Mouse (Mus musculus) Patski (cell line): ENCODE measurements at regions not wholly inside any gene's neighbourhood (a gene's known extent, or its start where the extent isn't known, plus 50 kb on each side); places are given as distances from the start of the nearest gene placed in this dataset.
A peak's percentile ranks its signal among the peaks of the same experiment; 100 is the strongest.
"Not testable (repeated sequence)": the region's sequence is repeated elsewhere in the genome, so short reads cannot be mapped to it uniquely, and the experiment has no call there.

ENCODE experiments used
- ATAC-seq: fragments of 100-300 bp; one replicate; pipeline ENCODE4 v1.8.0; 2021
- CTCF ChIA-PET: fragments of 350-600 bp; sonication (Branson Sonifier 250); formaldehyde crosslinking; loops from one replicate; lab custom pipeline; 2022; ENCODE audit warnings: inconsistent platforms; lab: Charles Lee
- POLR2A ChIA-PET: fragments of 350-600 bp; sonication (Branson Sonifier 250); formaldehyde crosslinking; loops from one replicate; lab custom pipeline; 2022; ENCODE audit warnings: antibody characterized with exemption, inconsistent platforms; lab: Charles Lee
- DNase-seq: peaks from one replicate; pipeline ENCODE4 v3.0.0-alpha.2; 2011; ENCODE audit warnings: low read depth, low spot score
- H3K27me3 ChIP-seq: fragments of 371-371 bp; one replicate; pipeline ENCODE4 v1.5.1; 2021
- CTCF ChIP-seq: fragments of 100-300 bp; IDR thresholded peaks from one replicate; pipeline ENCODE4 v1.5.1; 2021
- in situ Hi-C: fragments of 300-500 bp; cut with MboI; formaldehyde crosslinking; loops from 3 replicates; pipeline ENCODE4 v1.11.1; 2018; ENCODE audit warnings: low pct_unique_long_range_greater_than_20kb, mixed read lengths

DNA sequence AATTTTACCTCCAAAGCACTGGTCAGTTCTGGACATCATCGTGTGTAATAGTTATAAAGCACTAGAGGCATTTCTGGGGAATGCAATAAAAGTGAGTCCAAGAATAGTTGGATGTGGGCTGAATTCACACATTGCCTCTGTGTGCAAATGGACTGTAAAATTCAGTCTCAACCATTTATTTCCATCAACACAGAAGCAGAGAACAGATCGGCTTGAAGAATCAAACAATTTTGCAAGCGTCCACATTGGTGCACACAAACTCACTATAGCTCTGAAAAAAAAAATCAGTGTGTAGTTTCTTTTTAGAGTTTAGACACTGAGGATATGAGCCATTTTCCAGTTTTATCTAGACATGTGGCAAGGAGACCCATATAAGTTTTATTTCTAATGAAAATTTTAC lies 208.9 kb upstream of the Slc7a11 start:
- CTCF ChIA-PET = no interaction called here
- no peak for TF ChIP-seq CTCF

DNA sequence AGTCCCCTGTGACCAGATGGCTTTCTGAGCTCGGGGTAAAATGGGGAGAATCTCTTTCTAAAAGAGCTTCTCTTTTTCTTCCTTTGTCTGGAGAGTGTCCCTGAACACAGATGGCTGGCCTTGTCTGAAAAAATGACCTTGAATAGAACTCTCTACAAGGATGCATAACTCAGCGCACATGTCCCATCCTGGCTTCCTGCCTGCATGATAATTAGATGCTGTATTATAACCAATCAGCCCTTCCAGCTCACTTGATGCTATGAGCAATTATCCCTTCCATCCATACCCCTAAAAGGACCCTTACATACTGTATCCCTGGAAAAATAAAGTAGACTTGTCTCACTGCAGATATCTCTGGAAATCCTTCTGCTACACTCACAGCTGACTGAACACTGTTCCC lies 199.7 kb upstream of the Slc7a11 start:
- DNase-seq = no peak
- no peak for TF ChIP-seq CTCF
- ChIA-PET CTCF (interaction anchor here (1.1 kb wide), 1 partner anchor 14 kb away, joined by 3 read pairs; no protein-coding TSS in a partner anchor), POLR2A (no interaction called here)
- no peak for ATAC-seq
- peaks cover 2% of the 10 kb centered on the region for H3K27me3 ChIP-seq
- in situ Hi-C loops = no loop called here

More for the DNA sequence above, 208.9 kb upstream of the Slc7a11 start:
- POLR2A ChIA-PET = no interaction called here
- ATAC-seq (no peak), DNase-seq (no peak)
- in situ Hi-C loops = no loop called here
- H3K27me3 ChIP-seq = peaks cover 25% of the 10 kb centered on the region

DNA sequence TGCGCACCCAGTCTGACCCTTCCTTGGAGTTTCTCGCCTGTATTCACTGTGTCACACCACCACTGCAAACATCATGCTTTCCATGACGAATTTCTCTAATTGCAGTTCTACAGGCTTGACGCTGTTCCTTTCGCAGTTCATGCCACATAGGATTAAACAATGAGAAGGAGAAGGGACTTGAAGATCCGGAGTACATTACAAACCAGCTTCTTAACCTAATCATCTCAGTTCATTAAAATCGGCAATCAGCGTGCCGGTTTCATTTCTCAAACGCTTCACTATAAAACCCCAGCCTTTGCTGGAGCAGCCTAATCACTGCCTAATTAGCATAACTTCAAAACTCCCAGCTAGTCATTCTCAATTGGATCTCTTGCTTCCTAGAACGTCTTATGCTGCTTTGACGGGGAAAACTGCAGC lies 196.5 kb upstream of the Slc7a11 start:
- in situ Hi-C loops = no loop called here
- ChIA-PET POLR2A (no interaction called here), CTCF (no interaction called here)
- H3K27me3 ChIP-seq = no peaks in the 10 kb centered on the region
- no peak for DNase-seq
- ATAC-seq = no peak
- no peak for TF ChIP-seq CTCF

DNA sequence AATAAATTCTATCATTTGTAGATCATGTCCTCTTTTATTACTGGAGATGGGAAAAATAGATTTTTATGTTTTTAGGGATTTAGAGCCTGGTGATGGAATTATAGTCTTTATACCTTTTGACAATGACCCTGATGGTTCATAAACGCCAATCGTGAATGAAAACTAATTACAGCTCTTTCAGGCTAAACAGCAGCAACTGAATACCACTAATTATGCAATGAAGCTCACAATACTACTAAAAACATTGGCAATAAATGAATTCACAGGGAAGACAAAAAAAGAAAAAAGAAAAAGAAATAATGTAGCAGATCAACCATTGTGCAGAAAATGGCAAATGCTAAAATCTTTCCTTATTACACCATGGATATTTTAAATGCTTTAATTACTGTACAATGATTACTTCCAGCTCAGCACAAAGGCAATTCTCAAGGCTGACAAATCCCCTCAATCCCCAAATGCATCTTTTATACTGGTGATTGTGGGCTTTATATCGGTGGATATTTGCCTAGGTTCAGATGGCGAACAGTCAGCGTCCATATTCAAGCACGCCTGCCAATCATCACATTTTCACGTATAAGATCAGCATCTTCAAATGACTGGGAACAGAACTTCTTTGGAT lies 191.2 kb upstream of the Slc7a11 start:
- CTCF ChIA-PET = interaction anchor here (0.9 kb wide), 1 partner anchor 14 kb away, joined by 3 read pairs; no protein-coding TSS in a partner anchor
- no peak for ATAC-seq
- in situ Hi-C loops = no loop called here
- no peak for TF ChIP-seq CTCF
- DNase-seq = no peak
- POLR2A ChIA-PET = no interaction called here
- H3K27me3 ChIP-seq = peaks cover 12% of the 10 kb centered on the region

DNA sequence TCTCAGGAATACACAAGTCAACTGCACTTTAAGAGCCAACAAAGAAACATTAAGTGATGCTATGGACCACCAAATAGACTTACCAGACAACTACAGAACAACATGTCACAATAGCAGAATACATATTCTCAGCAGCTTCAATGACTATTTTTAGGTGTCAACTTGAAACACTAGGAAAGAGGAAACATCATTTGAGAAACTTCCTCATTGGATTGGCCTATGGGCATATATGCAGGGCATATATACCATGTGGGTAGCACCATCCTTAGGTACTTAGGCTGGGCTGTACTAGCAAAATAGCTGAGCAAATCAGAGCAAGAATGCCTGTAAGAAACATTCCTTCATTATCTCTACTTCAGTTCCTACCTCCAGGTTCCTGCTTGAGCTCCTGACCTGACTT lies 187.9 kb upstream of the Slc7a11 start:
- POLR2A ChIA-PET = no interaction called here
- DNase-seq = no peak
- TF ChIP-seq CTCF = no peak
- H3K27me3 ChIP-seq = peaks cover 23% of the 10 kb centered on the region
- CTCF ChIA-PET = interaction anchor here (2.5 kb wide), 1 partner anchor 16 kb away, joined by 6 read pairs; no protein-coding TSS in a partner anchor
- ATAC-seq = no peak
- in situ Hi-C loops = no loop called here

DNA sequence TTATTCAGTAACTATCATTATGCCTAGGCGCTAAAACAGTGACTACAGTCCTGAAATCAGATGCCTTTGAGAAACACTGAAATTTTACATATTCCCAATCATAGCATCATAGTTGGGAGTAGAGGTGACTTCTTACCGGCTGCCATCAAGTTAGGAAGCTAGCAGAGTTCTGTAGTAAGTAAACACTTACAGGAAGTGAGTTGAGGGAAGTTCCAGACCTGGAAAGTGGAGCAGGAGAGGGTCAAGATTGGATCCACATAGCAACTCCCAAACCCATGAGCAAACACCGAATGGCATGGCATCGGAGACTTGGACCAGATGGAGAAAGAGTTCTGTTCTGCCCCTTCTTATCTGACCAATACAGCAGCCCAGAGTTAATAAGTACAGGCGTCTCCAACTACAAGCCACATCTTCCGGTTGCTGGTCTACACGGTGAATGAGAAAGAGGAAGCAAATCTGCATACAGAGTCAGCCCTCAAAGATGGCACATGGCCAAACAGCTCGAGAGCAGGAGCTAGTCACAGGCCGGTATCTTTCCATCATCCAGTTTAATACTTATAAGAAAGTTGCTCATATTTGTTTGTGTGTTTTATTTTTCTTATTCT lies 184.8 kb upstream of the Slc7a11 start:
- POLR2A ChIA-PET = no interaction called here
- no peak for DNase-seq

DNA sequence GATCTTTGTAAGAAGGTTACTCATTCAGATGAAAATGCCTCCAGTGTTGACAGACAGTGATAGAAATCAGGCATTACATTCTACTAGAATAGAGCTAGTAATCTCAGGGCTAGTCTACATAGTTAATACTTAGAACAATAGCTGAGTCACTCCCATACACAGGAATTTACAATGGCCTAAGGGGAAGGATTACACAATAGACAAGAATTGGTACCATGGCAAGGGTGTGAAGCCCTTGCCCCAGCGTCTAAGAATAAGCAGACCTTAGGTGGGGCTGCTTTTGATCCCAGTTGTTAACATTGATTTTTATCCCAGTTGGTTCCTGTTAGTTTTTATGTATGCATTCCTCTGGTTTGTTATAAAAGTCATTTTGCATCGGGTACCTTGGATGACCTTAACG lies 177.8 kb upstream of the Slc7a11 start:
- POLR2A ChIA-PET, CTCF ChIA-PET, in situ Hi-C loops, H3K27me3 ChIP-seq: not testable (repeated sequence)
- DNase-seq (peak; percentile 28), ATAC-seq (peak; percentile 67)

More for the DNA sequence above, 184.8 kb upstream of the Slc7a11 start:
- no peak for TF ChIP-seq CTCF
- no peak for ATAC-seq
- in situ Hi-C loops = no loop called here
- CTCF ChIA-PET = interaction anchor here (1.4 kb wide), 1 partner anchor 24 kb away, joined by 3 read pairs; no protein-coding TSS in a partner anchor
- H3K27me3 ChIP-seq = peaks cover 17% of the 10 kb centered on the region

DNA sequence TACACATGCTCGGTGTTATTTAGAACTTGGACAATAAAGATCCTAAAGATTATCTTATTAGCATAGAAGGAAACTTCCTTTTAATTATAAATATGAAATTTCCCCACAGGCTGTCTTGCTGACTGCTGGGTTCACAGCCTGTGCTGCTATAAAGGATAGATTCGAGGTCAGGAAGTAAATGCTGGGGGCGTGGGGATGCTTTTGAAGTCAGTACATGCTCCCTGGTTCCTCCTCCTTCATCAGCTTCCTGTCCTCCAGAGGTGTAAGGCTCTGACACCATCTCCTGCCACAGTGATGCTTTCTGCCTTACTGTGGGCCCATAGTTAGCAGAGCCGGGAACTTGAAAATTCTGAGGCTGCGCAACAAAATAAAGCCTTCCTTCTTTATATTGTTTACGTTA lies 175.6 kb upstream of the Slc7a11 start:
- no peak for DNase-seq
- peaks cover 4% of the 10 kb centered on the region for H3K27me3 ChIP-seq
- no peak for TF ChIP-seq CTCF
- in situ Hi-C loops = no loop called here
- CTCF ChIA-PET = no interaction called here
- POLR2A ChIA-PET = no interaction called here
- no peak for ATAC-seq

DNA sequence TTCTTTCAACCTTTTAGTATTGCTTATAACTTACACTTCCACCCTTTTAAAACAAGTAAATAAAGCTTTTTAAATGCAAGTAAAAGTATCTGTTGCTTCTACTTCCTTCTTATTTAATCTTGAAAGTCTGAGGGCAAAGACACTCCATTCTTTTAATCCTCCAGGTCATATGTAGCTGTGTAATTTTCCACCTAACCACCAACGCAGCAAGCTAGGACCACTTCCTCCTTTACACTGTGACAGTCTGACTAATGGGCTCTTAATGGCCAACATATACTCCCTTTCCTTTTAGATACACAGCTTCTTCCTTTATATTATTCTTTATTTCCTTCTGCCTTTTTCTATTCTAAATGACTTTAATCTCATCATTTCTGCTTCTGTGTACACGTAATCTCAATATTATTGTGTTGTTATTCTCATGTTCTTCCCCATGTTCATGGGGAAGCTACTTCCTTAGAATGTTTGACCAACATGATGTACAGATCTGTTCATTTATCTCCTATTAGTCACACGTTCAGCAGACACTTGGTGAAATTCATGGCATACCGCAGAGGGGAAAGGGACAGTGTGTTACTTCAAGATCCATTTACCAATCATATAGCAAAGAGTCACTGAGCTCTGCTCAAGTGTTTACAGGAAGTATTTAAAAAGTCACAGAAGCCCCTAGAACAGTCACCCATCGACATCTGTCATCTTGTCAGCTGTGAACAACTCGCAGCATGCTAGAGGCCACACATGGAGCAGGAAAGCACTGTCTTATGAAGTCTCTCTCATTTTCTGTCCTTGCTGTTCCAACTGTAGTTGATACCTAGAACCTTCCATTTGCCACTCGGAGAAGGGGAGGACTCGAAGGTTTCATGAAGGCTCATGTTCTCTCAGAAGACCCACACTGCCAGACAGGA lies 172.2 kb upstream of the Slc7a11 start:
- ATAC-seq (no peak), DNase-seq (no peak)
- no peak for TF ChIP-seq CTCF
- in situ Hi-C loops = no loop called here
- peaks cover 10% of the 10 kb centered on the region for H3K27me3 ChIP-seq
- ChIA-PET POLR2A (no interaction called here), CTCF (interaction anchor here (0.7 to 1.5 kb wide), 2 partner anchors 10 to 16 kb away, joined by 3 to 6 read pairs; no protein-coding TSS in a partner anchor)

DNA sequence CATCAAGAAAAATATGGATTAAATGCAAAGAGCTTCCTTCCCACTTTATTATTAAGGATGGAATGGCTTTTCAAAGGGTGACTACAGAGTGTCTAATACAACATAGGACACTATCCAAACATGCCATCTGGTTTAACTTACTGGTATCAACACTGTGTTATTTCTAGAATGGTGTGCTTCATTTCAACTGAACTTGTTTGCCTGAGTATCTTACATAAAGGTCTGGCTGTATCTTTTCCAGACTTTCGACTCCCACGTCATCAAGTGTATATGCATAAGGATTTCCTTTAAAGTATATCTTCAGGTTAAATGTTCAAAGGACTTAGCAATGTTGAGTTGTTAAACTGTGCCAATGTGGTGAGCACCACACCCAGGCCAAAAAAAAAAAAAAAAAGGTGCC lies 169.6 kb upstream of the Slc7a11 start:
- in situ Hi-C loops = no loop called here

More for the DNA sequence above, 169.6 kb upstream of the Slc7a11 start:
- POLR2A ChIA-PET = no interaction called here
- TF ChIP-seq CTCF = no peak
- peaks cover 10% of the 10 kb centered on the region for H3K27me3 ChIP-seq
- ATAC-seq = no peak
- no peak for DNase-seq
- CTCF ChIA-PET = no interaction called here
